Mouse (Mus musculus) neural tube, embryonic 11.5 days (tissue): ENCODE measurements around the gene Sapcd2. TPM values are rescaled to one million over a fixed set of nuclear protein-coding genes. Genes with fewer than 3 reads are reported as not detected.
"Not testable (repeated sequence)": the region's sequence is repeated elsewhere in the genome, so short reads cannot be mapped to it uniquely, and the experiment has no call there.

ENCODE experiments used
- ATAC-seq: fragments of 200-750 bp; cut with Nextera tagmentation; 2 replicates; pipeline ENCODE4 v1.8.0; 2017; ENCODE audit warnings: moderate number of reproducible peaks, mild to moderate bottlenecking, moderate TSS enrichment, moderate library complexity; ENCODE audit not compliant: insufficient read depth, low FRiP score, low TSS enrichment
- DNase-seq: peaks from one replicate; pipeline ENCODE4 v3.0.0-alpha.2; 2015; ENCODE audit warnings: low spot score
- H3K27ac ChIP-seq: fragments of 300-500 bp; sonication (generic); 2 replicates; pipeline ENCODE4 v1.5.1; 2014; ENCODE audit warnings: low read depth, mild to moderate bottlenecking, low read length
- H3K27me3 ChIP-seq: fragments of 300-500 bp; sonication (generic); 2 replicates; pipeline ENCODE4 v1.6.1; 2014; ENCODE audit warnings: mild to moderate bottlenecking, low read length, mixed read lengths; ENCODE audit not compliant: control insufficient read depth, insufficient read depth
- H3K36me3 ChIP-seq: fragments of 300-500 bp; sonication (generic); 2 replicates; pipeline ENCODE4 v1.6.1; 2014; ENCODE audit warnings: mild to moderate bottlenecking, low read length, moderate library complexity, mixed read lengths; ENCODE audit not compliant: control insufficient read depth, insufficient read depth
- H3K4me1 ChIP-seq: fragments of 300-500 bp; sonication (generic); 2 replicates; pipeline ENCODE4 v1.6.1; 2014; ENCODE audit warnings: low read length, mixed read lengths; ENCODE audit not compliant: control insufficient read depth, insufficient read depth
- H3K4me2 ChIP-seq: fragments of 300-500 bp; sonication (generic); 2 replicates; pipeline ENCODE4 v1.6.1; 2014; ENCODE audit warnings: low read depth, mild to moderate bottlenecking, moderate library complexity
- H3K4me3 ChIP-seq: fragments of 300-500 bp; sonication (generic); 2 replicates; pipeline ENCODE4 v1.5.1; 2014; ENCODE audit warnings: low read depth, low read length
- H3K9ac ChIP-seq: fragments of 300-500 bp; sonication (generic); 2 replicates; pipeline ENCODE4 v1.6.1; 2014; ENCODE audit warnings: mild to moderate bottlenecking, low read length
- H3K9me3 ChIP-seq: fragments of 300-500 bp; sonication (generic); 2 replicates; pipeline ENCODE4 v1.6.1; 2016; ENCODE audit warnings: low read length; ENCODE audit not compliant: control insufficient read depth
- WGBS: fragments of 180-500 bp; shearing (Covaris S2); extraction: QIAGEN DNeasy Blood & Tissue Kit; methylation state at CpG from one replicate; pipeline ENCODE4 v1.1.7; 2014; 5-methylcytosine and 5-hydroxymethylcytosine counted together
- polyA plus RNA-seq: library from polyadenylated mRNA; unstranded; fragments of >200 nt; fragmentation: Nextera tagmentation; extraction: Ambion mirVana; gene quantifications from 2 replicates; pipeline ENCODE4 v1.2.1, GENCODE M21; 2014

The Sapcd2 gene
- polyA plus RNA-seq, 1 experiment from 2014 or later = 49.2 TPM

GRCm38 (mm10) chr2:25402377-25402971 lies 30.4 kb downstream of the Sapcd2 start:
- WGBS = 1% methylated on average over 13 of the region's 13 CpGs
- no peak overlapping the region; the same call in 1 of the 2 replicates for H3K27ac ChIP-seq

GRCm38 (mm10) chr2:25402972-25403601 lies 31.0 kb downstream of the Sapcd2 start:
- Histone ChIP-seq H3K4me2 (peak overlapping the region; percentile 75), H3K27ac (peak overlapping the region; percentile 55), H3K4me1 (peaks cover 2% of the 10 kb centered on the region; the same call in 1 of the 2 replicates), H3K27me3 (peaks cover 29% of the 10 kb centered on the region), H3K9me3 (no peaks in the 10 kb centered on the region), H3K36me3 (no peaks in the 10 kb centered on the region), H3K9ac (peak overlapping the region; percentile 89), H3K4me3 (peak overlapping the region; percentile 76)
- 2% methylated on average over 45 of the region's 54 CpGs for WGBS
- DNase-seq (peak; percentile 71), ATAC-seq (peak; percentile 63)

More at GRCm38 (mm10) chr2:25402377-25402971, 30.4 kb downstream of the Sapcd2 start:
- peak overlapping the region; percentile 89 for H3K9ac ChIP-seq
- ATAC-seq (peak; percentile 59), DNase-seq (peak; percentile 86)
- peak overlapping the region; percentile 75 for H3K4me2 ChIP-seq
- H3K9me3 ChIP-seq = no peaks in the 10 kb centered on the region
- peaks cover 29% of the 10 kb centered on the region for H3K27me3 ChIP-seq
- H3K4me3 ChIP-seq = peak overlapping the region; percentile 76
- peaks cover 2% of the 10 kb centered on the region; the same call in 1 of the 2 replicates for H3K4me1 ChIP-seq
- H3K36me3 ChIP-seq = no peaks in the 10 kb centered on the region

DNA sequence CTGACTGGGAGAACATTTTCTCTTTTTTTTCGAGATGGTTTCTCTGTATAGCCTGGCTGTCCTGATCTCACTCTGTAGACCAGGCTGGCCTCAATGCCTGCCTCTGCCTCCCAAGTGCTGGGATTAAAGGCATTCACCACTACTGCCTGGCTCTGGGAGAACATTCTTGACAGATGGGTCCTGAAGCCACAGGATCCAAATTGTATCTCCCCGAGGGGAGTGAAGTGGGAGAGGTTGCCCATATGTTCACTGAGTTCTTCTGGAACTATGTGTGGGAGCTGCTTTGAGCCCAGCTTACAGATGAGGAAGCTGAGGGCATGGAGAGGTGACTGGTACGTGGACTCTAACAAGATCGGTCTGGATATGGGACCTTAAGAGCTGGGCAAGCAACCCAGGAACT lies 31.9 kb downstream of the Sapcd2 start:
- Histone ChIP-seq H3K9me3 (no peaks in the 10 kb centered on the region), H3K27ac (no peak overlapping the region), H3K4me2 (peak overlapping the region; percentile 75), H3K9ac (no peak overlapping the region; the same call in 1 of the 2 replicates), H3K27me3 (peaks cover 23% of the 10 kb centered on the region), H3K36me3 (no peaks in the 10 kb centered on the region), H3K4me3 (peak overlapping the region; percentile 76), H3K4me1 (peaks cover 2% of the 10 kb centered on the region; the same call in 1 of the 2 replicates)
- DNase-seq = no peak
- 82% methylated on average over 4 of the region's 4 CpGs for WGBS
- ATAC-seq = no peak

- no peak for ATAC-seq
- 90% methylated on average over 10 of the region's 10 CpGs for WGBS
- DNase-seq = no peak
- H3K36me3 ChIP-seq = no peaks in the 10 kb centered on the region
- no peaks in the 10 kb centered on the region; the same call in 1 of the 2 replicates for H3K4me1 ChIP-seq
- no peaks in the 10 kb centered on the region for H3K27me3 ChIP-seq
- no peak overlapping the region for H3K4me3 ChIP-seq
- no peaks in the 10 kb centered on the region for H3K9me3 ChIP-seq
- H3K9ac ChIP-seq = no peak overlapping the region
- no peak overlapping the region for H3K4me2 ChIP-seq
- H3K27ac ChIP-seq = no peak overlapping the region
Observed at GRCm38 (mm10) chr2:25408908-25409307, 36.8 kb downstream of the Sapcd2 start.

- not testable (repeated sequence) for H3K27ac ChIP-seq, H3K9ac ChIP-seq, DNase-seq, ATAC-seq, H3K4me3 ChIP-seq, H3K27me3 ChIP-seq, H3K4me1 ChIP-seq, H3K4me2 ChIP-seq, H3K36me3 ChIP-seq, H3K9me3 ChIP-seq
Observed at GRCm38 (mm10) chr2:25413436-25413835, 41.3 kb downstream of the Sapcd2 start.

DNA sequence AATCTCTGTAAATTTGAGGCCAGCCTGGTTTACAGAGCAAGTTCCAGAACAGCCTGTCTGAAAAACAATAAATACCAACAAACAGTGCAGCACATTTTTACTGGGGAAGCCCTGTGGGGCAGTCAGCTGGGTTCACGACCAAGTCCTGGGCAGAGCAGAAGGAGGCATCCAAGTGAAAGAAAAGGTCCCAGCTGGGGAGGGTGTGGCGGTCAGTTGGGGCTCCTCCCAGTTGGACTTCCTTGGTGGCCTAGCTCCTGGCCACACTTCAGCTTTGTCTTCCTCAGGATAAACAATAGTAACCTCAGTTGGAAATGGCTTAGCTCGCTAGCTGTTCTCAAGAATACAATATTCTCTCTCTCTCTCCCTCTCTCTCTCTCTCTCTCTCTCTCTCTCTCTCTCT lies 45.3 kb downstream of the Sapcd2 start:
- Histone ChIP-seq H3K4me3 (no peak overlapping the region), H3K9ac (no peak overlapping the region), H3K4me1 (no peaks in the 10 kb centered on the region), H3K27ac (no peak overlapping the region), H3K36me3 (no peaks in the 10 kb centered on the region), H3K27me3 (no peaks in the 10 kb centered on the region), H3K9me3 (no peaks in the 10 kb centered on the region), H3K4me2 (no peak overlapping the region)
- WGBS = 24% methylated on average over 3 of the region's 3 CpGs
- ATAC-seq (no peak), DNase-seq (no peak)

DNA sequence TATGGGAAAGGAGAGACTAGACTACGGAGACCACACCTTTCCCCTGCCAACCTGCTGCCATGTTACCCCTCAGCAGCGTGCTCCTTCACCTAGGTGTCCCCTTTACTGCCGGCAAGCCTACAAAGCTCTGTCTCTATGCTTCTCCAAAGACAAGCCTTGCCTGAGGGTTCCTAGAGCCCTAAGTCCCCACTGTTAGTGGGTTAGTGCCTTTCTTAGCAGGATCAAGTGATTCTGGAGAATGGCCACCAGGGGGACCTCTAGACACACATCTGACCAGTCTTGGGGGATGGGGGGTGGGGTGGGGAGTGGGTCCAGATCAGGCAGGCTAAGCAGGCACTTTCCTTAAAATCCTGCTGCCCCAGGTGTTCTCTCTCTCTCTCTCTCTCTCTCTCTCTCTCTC lies 49.8 kb downstream of the Sapcd2 start:
- peaks cover 10% of the 10 kb centered on the region for H3K27me3 ChIP-seq
- 17% methylated on average over 3 of the region's 3 CpGs for WGBS
- no peak for ATAC-seq

DNA sequence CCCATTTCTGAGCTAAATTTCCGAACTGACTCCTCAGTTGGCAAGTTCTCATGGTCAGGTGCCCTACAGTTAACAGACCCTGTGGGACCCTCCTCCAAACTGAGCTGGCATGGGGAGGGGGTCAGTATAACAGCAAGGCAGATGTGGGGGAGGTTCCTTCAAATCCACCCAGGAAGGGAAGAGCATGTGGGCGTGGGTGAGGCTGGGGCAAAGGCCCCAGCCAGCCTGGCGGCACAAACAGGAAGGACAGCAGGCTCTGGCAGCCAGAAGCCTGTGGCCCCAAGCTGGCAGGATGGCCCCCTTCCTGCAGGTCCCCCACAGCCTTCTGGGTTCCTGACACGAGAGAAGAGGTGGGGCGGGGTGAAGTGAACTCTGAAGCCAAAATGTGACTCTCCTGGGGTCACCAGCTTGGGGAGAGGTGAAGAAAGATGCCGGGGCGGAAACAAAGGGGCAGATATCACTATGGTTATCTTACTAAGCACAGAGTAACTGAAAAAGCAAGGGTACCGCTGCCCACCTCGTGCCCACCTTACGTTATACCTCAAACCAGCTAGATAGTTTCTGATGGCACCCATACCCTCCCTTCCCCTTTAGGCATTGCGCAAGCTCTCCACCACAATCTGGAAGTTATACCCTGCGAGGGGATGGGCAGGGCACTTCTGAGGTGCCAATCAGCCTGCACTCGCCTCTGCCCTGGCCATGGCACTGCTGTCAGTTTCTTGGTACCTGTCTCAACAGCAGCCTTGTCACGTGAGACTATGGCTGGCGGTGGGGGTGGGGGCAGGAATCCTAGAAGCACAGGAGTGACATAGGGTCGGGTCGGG lies 50.7 kb downstream of the Sapcd2 start, which contains the start of gene Fut7:
Fut7 (plus strand) TSS at position 681 of the 824 bp plus-strand sequence.
- Histone ChIP-seq H3K4me1 (no peaks in the 10 kb centered on the region), H3K4me2 (no peak within 1 kb of the TSS), H3K9me3 (no peaks in the 10 kb centered on the region), H3K27me3 (peaks cover 10% of the 10 kb centered on the region), H3K27ac (no peak within 1 kb of the TSS), H3K36me3 (no peaks in the 10 kb centered on the region), H3K4me3 (no peak within 1 kb of the TSS), H3K9ac (no peak within 1 kb of the TSS; the same call in 1 of the 2 replicates)
- whole genome bisulfite sequencing = 63% methylated on average over 17 of the region's 17 CpGs
- ATAC-seq = no peak
- no peak for DNase-seq

More for the DNA sequence above, 49.8 kb downstream of the Sapcd2 start:
- Histone ChIP-seq H3K4me2 (no peak overlapping the region), H3K4me1 (no peaks in the 10 kb centered on the region), H3K27ac (no peak overlapping the region), H3K36me3 (no peaks in the 10 kb centered on the region), H3K9me3 (no peaks in the 10 kb centered on the region), H3K4me3 (no peak overlapping the region), H3K9ac (no peak overlapping the region)
- peak; percentile 71 for DNase-seq
